Mouse (Mus musculus): ENCODE data around the gene Elovl6. TPM values are rescaled to one million over a fixed set of nuclear protein-coding genes. Genes with fewer than 3 reads are reported as not detected.

The Elovl6 gene
- total and polyA plus RNA-seq, 3 experiments: 15.0 to 17.2 TPM; not detected in 1

GRCm38 (mm10) chr3:129545228-129545627 is 13.1 kb downstream of the Elovl6 start:
- Histone ChIP-seq H3K4me3 (ENCODE audit: control insufficient read depth in 1 of 2, insufficient read depth in 1 of 2, low read depth in 2 of 2, low read length in 2 of 2) (no peak overlapping the region), H3K9me3 (replicated peaks; ENCODE audit: insufficient read depth, low read length) (no peaks in the 10 kb centered on the region), H3K79me2 (ENCODE audit: control insufficient read depth, insufficient read depth, low read length, poor library complexity) (no peaks in the 10 kb centered on the region), H3K36me3 (ENCODE audit: control insufficient read depth in 1 of 2, insufficient read depth in 2 of 2, low read length in 2 of 2) (no peaks in the 10 kb centered on the region; a peak in 1 of 4 replicates), H3K4me1 (ENCODE audit: control insufficient read depth in 1 of 2, insufficient read depth in 2 of 2, low read length in 2 of 2) (no peaks in the 10 kb centered on the region), H3K27me3 (ENCODE audit: control insufficient read depth in 1 of 2, insufficient read depth in 2 of 2, low read length in 2 of 2) (no peaks in the 10 kb centered on the region), H3K27ac (ENCODE audit: control insufficient read depth, low read depth, low read length) (no peak overlapping the region), H3K9ac (ENCODE audit: control insufficient read depth, low read depth, low read length, poor library complexity, severe bottlenecking) (no peak overlapping the region)
- DNase-seq (ENCODE audit: low read depth, low spot score): no peak
- TF ChIP-seq E2F4 (IDR thresholded peaks at IDR 0.05; ENCODE audit: borderline replicate concordance, low read depth, low read length) (no peak), ZNF384 (IDR thresholded peaks at IDR 0.05; ENCODE audit: low read depth, low read length) (peak; percentile 27; the same call in 1 of the 2 replicates)

- no peak overlapping the region for H3K9ac ChIP-seq (ENCODE audit: control insufficient read depth, low read depth, low read length, poor library complexity, severe bottlenecking)
- no peaks in the 10 kb centered on the region for H3K9me3 ChIP-seq (replicated peaks; ENCODE audit: insufficient read depth, low read length)
- H3K27ac ChIP-seq (ENCODE audit: control insufficient read depth, low read depth, low read length): no peak overlapping the region
- no peaks in the 10 kb centered on the region for H3K27me3 ChIP-seq (ENCODE audit: control insufficient read depth in 1 of 2, insufficient read depth in 2 of 2, low read length in 2 of 2)
- DNase-seq (ENCODE audit: low read depth, low spot score): no peak
- H3K4me1 ChIP-seq (ENCODE audit: control insufficient read depth in 1 of 2, insufficient read depth in 2 of 2, low read length in 2 of 2): no peaks in the 10 kb centered on the region
- no peak overlapping the region for H3K4me3 ChIP-seq (ENCODE audit: control insufficient read depth in 1 of 2, insufficient read depth in 1 of 2, low read depth in 2 of 2, low read length in 2 of 2)
- TF ChIP-seq MAX (IDR thresholded peaks at IDR 0.05; ENCODE audit: low read length) (no peak), CHD1 (IDR thresholded peaks at IDR 0.05; ENCODE audit: low read depth, low read length) (no peak), MYB (IDR thresholded peaks at IDR 0.05; ENCODE audit: low read depth, low read length) (no peak), RCOR1 (IDR thresholded peaks at IDR 0.05; ENCODE audit: low read depth, low read length) (no peak), POLR2AphosphoS5 (IDR thresholded peaks at IDR 0.05; ENCODE audit: borderline replicate concordance, low read depth, low read length) (no peak), GATA1 (IDR thresholded peaks at IDR 0.05; ENCODE audit: low read depth, low read length) (no peak), CTCF (IDR thresholded peaks at IDR 0.05 in 2 of 3, conservative IDR thresholded peaks at IDR 0.05 in 1 of 3; ENCODE audit: control insufficient read depth in 1 of 3, insufficient read depth in 1 of 3, low read depth in 2 of 3, low read length in 3 of 3, poor library complexity in 1 of 3, severe bottlenecking in 1 of 3) (no peak), ZMIZ1 (IDR thresholded peaks at IDR 0.05; ENCODE audit: low read depth, low read length) (no peak), UBTF (IDR thresholded peaks at IDR 0.05; ENCODE audit: borderline replicate concordance, insufficient read depth, low read depth, low read length) (no peak), MYC (IDR thresholded peaks at IDR 0.05; ENCODE audit: low read depth, low read length) (no peak), MAZ (IDR thresholded peaks at IDR 0.05; ENCODE audit: low read depth, low read length) (no peak), TAL1 (IDR thresholded peaks at IDR 0.05; ENCODE audit: low read length) (no peak), BHLHE40 (IDR thresholded peaks at IDR 0.05; ENCODE audit: borderline replicate concordance, low read depth, low read length) (no peak), MAFK (IDR thresholded peaks at IDR 0.05; ENCODE audit: borderline replicate concordance, low read depth, low read length) (no peak), SMC3 (IDR thresholded peaks at IDR 0.05; ENCODE audit: low read depth, low read length) (no peak), POLR2AphosphoS2 (IDR thresholded peaks at IDR 0.05; ENCODE audit: low read length) (no peak)
- H3K79me2 ChIP-seq (ENCODE audit: control insufficient read depth, insufficient read depth, low read length, poor library complexity): no peaks in the 10 kb centered on the region
- H3K36me3 ChIP-seq (ENCODE audit: control insufficient read depth in 1 of 2, insufficient read depth in 2 of 2, low read length in 2 of 2): no peaks in the 10 kb centered on the region; a peak in 1 of 4 replicates
These were observed 13.6 kb downstream of the Elovl6 start for GRCm38 (mm10) chr3:129545801-129546200.

All from MEL (cell line).